Mouse (Mus musculus) cerebellum, adult 9-10 months (tissue): ENCODE data around the gene Glipr2.
A peak's percentile ranks its signal among the peaks of the same experiment; 100 is the strongest.

Experiments used
- DNase-seq: peaks from one replicate; pipeline ENCODE4 v3.0.0; 2022

The Glipr2 gene

GRCm38 (mm10) chr4:44010176-44010575, 53.0 kb downstream of the Glipr2 start:
- no peak for DNase-seq

- no peak for DNase-seq
These were observed 53.7 kb downstream of the Glipr2 start for GRCm38 (mm10) chr4:44010893-44011292.

- peak; percentile 40 for DNase-seq
These were observed 54.6 kb downstream of the Glipr2 start for GRCm38 (mm10) chr4:44011799-44012198.

DNA sequence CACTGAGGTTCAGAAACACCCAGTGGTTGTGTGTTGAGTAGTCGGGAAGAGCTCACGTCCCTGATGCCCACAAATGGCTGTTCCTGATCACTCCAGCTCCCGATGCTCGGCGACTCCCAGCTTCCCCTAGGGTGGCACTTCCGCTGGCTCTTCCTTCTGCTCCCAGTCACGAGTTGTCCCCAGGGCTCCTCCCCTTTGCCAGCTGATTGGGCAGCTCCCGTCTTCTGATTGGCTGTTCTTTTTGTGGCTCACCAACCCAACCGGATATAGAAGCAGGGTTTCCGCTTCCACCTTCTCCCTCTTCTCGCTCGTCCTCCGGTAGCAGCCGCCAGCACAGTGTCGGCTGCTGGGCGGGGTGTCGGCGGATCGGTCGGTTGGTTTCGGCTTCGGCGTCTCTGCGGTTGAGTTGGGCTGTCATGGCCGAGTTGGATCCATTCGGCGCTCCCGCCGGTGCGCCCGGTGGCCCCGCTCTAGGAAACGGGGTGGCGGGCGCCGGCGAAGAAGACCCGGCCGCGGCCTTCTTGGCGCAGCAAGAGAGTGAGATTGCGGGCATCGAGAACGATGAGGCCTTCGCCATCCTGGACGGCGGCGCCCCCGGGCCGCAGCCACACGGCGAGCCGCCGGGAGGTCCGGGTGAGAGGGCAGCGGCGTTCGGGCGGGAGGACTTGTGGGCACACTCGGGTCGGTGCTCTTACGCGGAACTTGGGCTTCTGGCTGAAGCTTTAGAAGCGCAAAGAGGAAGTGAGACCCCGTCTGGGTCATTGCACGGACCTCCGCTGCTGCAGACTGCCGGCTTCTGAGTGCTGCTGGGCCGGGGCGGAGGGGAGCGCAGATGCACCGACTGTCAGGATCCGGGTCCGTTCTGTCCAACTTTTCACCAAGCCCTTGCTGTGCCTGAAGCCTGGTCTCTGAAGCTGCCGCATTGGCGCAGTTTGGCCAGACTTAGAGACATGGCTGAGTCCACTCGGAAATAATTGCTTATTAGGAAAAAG, 55.5 kb downstream of the Glipr2 start:
- peak; percentile 96 for DNase-seq

DNA sequence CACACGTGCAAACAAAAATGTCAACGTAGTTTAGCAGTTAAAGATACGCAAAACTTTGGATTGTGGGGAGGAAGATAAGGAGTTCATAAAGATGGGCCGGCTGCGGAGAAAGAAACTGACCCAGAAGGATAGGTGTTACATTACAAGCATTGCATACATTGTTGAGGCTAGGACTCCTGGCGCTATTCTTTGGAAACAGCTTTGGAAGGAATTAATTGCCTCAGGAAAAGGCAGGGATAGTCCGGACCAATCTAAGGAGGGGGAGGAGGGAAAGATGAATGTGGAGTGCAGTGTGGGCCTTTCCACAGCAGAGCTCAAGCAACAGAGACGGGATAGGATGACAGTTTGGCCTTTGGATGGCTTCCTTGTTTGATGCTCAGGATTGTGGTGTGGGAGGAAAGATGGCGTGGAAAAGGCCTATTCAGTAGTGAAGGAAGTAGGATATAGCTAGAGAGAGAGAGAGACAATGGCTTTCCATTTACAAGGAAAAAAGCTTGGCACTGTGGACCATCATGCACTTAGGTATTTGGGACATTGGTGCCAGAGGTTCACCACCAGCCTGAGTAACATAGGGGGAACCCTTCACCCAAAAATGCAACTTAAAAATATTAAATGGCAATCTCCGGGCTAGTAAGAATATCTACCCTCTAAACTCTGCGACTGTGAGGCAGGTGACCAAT, 56.3 kb downstream of the Glipr2 start:
- no peak for DNase-seq

- no peak for DNase-seq
These were observed 58.9 kb downstream of the Glipr2 start for GRCm38 (mm10) chr4:44016071-44016470.

- DNase-seq, result no peak
These were observed 59.6 kb downstream of the Glipr2 start for GRCm38 (mm10) chr4:44016791-44017190.

DNA sequence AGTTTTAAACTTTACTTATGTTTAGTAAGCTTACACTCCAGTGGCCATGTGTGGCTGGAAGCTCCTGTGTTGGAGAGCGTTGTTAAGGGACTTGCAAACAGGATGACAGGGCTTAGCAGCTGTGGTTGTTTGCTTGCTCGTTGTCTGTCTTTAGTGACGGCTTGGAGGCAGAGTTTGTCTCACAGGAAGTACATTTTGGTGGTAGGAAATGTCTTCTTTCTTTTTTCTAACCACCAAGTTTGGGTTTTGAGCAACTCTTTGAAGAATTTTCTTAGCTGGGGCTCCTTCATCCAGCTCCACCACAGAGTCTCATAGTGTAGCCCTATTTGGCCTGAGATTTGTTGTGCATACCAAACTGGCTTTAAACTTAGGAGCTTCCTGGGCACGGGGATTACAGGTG, 65.1 kb downstream of the Glipr2 start:
- DNase-seq, result no peak

- DNase-seq, result no peak
These were observed 65.6 kb downstream of the Glipr2 start for GRCm38 (mm10) chr4:44022766-44023165.

DNA sequence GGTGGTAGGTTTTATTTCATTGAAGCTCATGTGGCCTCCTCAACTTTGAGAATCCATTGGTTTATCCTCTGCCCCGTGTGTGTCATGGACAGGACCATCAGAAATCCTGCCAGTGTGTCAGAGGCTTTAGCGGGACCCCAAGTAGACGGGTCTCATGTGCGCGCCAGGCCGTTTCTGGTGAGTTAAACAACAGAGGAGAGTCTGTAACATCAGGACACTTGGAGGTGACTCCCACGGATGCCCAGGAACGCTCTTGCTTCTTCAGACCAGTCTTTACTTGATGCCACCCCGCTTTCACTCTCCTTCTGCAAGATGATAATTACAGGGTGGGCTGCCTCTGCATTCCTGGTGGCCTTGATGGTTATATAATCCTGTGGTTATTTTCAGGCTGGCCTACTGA, 66.5 kb downstream of the Glipr2 start:
- DNase-seq, result no peak

DNA sequence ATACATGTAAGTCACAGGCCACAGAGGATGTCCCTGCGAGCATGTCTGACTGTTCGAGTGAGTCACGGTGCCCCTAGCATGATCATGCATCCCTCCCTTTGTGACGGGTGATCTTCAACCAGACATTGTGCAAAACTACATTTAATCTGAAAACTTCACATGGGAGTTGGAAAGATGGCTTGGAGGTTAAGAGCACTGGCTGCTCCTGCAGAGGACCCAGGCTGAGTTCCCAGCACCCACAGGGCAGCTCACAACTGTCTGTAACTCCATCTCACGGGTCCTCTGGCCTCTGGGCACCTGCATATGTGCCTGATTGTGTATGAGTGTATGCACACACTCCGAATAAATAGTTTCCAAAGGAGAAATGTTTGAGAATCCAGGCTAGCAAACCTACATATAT, 67.0 kb downstream of the Glipr2 start:
- DNase-seq, result no peak

DNA sequence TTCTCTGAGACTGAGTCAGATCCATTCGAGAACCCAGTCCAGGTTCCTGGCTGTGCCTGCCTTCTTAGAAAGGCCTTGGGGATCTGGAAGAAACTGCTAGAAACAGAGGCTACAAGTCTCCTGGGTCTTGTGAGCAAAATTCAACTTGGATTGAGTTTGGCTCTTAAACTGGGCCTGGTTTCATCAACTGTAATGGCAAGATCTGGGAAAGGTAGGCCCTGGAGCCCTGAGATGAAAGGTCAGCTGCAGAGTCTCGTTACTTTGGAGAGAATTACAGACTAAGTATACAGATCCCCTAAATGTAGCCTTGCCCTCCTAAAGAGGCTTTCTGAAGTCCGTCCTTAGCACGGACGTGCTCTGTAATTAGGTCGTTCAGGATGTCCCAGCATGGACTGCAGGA, 68.4 kb downstream of the Glipr2 start:
- DNase-seq, result no peak
